Mouse (Mus musculus): ENCODE measurements around the gene Gm11077. TPM values are rescaled to one million over a fixed set of nuclear protein-coding genes. Genes with fewer than 3 reads are reported as not detected.

Gene Gm11077
- polyA plus RNA-seq, 1 experiment from 2014 or later = not detected

GRCm38 (mm10) chr6:140747591-140747990 lies 18.5 kb downstream of the Gm11077 start:
- Histone ChIP-seq H3K4me2 (no peak overlapping the region), H3K4me1 (replicated peaks) (no peaks in the 10 kb centered on the region), H3K9me3 (replicated peaks) (peaks cover 8% of the 10 kb centered on the region; the same call in 1 of the 2 replicates), H3K36me3 (no peaks in the 10 kb centered on the region), H3K27ac (no peak overlapping the region), H3K4me3 (no peak overlapping the region), H3K9ac (no peak overlapping the region), H3K27me3 (no peaks in the 10 kb centered on the region)
- no peak for ATAC-seq (replicated peaks; ENCODE audit: insufficient number of reproducible peaks, insufficient read depth, low FRiP score, low read depth)
- WGBS = 80% methylated on average over 2 of the region's 2 CpGs

DNA sequence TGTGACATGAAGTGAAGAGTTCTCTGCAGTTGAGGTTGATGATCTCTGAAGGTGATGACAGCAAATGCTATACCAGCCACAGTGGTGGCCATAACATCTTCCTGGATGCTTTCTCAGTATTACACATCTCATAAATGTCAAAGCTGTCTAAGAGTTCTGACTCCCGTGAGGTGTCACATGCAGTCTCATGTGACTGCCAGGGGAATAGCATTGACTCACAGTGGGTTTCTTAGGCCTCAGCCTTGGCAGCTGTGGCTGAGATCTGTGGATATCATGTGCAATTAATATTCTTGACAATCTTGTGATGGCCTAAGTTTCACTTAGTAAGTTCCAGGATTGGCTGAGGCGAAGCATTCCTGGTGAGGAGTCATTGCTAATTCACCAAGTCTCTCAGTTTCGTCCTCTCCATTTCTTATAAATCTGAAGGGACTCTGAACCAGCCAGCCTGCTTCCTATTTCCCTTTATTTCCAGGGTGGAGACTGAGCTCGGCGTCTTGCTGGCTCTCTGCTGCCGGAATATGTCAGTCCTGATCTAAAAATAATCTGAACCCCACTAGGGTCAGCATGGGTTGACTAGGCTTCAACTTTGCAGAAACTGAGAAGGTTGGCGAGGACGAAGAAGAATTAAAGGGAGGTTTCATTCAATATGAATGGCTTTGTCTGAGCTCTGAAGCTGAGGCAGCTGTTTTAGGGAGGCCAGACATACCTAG lies 21.4 kb downstream of the Gm11077 start:
- Histone ChIP-seq H3K27me3 (no peaks in the 10 kb centered on the region), H3K4me2 (no peak overlapping the region), H3K9ac (no peak overlapping the region), H3K36me3 (no peaks in the 10 kb centered on the region), H3K9me3 (replicated peaks) (peaks cover 8% of the 10 kb centered on the region; the same call in 1 of the 2 replicates), H3K4me1 (replicated peaks) (no peaks in the 10 kb centered on the region), H3K4me3 (no peak overlapping the region), H3K27ac (no peak overlapping the region)
- ATAC-seq (replicated peaks; ENCODE audit: insufficient number of reproducible peaks, insufficient read depth, low FRiP score, low read depth) = no peak
- WGBS = 49% methylated on average over 8 of the region's 8 CpGs

DNA sequence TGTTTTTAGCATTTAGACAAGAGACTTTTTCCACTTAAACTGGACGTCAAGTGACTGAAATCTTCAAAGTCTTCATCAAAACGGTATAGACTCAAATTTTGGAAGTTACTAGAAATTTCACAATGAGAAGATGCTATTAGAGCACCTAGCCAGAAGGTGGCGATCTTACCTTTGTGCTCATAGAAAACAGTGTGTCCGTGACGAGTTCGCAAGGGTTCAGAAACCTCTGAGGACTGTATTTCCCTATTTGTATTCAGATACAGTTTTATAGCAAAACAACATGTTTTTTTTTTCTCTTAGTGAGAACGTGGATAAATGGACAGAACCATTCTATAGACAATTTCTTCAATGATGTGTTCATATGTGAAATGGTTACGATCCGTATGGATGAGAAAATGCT lies 37.3 kb downstream of the Gm11077 start:
- H3K27ac ChIP-seq = no peak overlapping the region
- no peaks in the 10 kb centered on the region for H3K36me3 ChIP-seq
- H3K4me3 ChIP-seq = no peak overlapping the region
- no peak for ATAC-seq (replicated peaks; ENCODE audit: insufficient number of reproducible peaks, insufficient read depth, low FRiP score, low read depth)
- no peaks in the 10 kb centered on the region for H3K9me3 ChIP-seq (replicated peaks)
- no peak overlapping the region for H3K9ac ChIP-seq
- 0 out of 2 replicates have a peak overlapping the region, but pooled peaks have one; percentile 18 for H3K4me2 ChIP-seq
- WGBS = 31% methylated on average over 9 of the region's 9 CpGs
- H3K27me3 ChIP-seq = no peaks in the 10 kb centered on the region
- 0 out of 2 replicates have a peak, but pooled peaks cover 2% of the 10 kb centered on the region for H3K4me1 ChIP-seq (replicated peaks)

- ATAC-seq (replicated peaks; ENCODE audit: insufficient number of reproducible peaks, insufficient read depth, low FRiP score, low read depth) = no peak
- H3K4me3 ChIP-seq = no peak overlapping the region
- H3K27ac ChIP-seq = peak overlapping the region; percentile 16; the same call in 1 of the 2 replicates
- WGBS = 65% methylated on average over 6 of the region's 6 CpGs
- H3K36me3 ChIP-seq = no peaks in the 10 kb centered on the region
- 0 out of 2 replicates have a peak, but pooled peaks cover 2% of the 10 kb centered on the region for H3K4me1 ChIP-seq (replicated peaks)
- H3K27me3 ChIP-seq = no peaks in the 10 kb centered on the region
- H3K9me3 ChIP-seq (replicated peaks) = no peaks in the 10 kb centered on the region
- H3K9ac ChIP-seq = no peak overlapping the region
- no peak overlapping the region for H3K4me2 ChIP-seq
Observed at GRCm38 (mm10) chr6:140767237-140767636, 38.2 kb downstream of the Gm11077 start.

DNA sequence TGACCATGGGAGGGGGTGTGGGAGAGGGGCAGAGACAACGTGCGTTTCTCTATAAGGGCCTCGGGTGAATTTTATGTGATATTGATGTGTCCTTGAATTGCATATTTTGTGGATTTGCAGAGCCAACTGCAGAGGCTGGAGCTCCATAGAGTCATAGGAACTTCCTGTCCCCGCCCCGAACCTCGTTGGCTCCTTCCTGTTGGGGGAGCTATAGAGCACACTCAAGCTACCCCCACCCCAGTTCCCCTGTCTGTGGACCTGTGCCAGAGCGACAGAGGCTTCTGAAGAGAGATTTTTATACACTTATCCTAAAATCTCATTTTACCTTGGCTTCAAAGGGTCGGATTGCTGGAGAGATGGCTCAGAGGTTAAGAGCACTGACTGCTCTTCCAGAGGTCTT lies 39.1 kb downstream of the Gm11077 start:
- Histone ChIP-seq H3K27ac (no peak overlapping the region), H3K9ac (no peak overlapping the region), H3K4me3 (no peak overlapping the region), H3K4me1 (replicated peaks) (0 out of 2 replicates have a peak, but pooled peaks cover 2% of the 10 kb centered on the region), H3K4me2 (no peak overlapping the region), H3K27me3 (no peaks in the 10 kb centered on the region), H3K36me3 (no peaks in the 10 kb centered on the region), H3K9me3 (replicated peaks) (no peaks in the 10 kb centered on the region)
- WGBS = 76% methylated on average over 8 of the region's 8 CpGs
- no peak for ATAC-seq (replicated peaks; ENCODE audit: insufficient number of reproducible peaks, insufficient read depth, low FRiP score, low read depth)

DNA sequence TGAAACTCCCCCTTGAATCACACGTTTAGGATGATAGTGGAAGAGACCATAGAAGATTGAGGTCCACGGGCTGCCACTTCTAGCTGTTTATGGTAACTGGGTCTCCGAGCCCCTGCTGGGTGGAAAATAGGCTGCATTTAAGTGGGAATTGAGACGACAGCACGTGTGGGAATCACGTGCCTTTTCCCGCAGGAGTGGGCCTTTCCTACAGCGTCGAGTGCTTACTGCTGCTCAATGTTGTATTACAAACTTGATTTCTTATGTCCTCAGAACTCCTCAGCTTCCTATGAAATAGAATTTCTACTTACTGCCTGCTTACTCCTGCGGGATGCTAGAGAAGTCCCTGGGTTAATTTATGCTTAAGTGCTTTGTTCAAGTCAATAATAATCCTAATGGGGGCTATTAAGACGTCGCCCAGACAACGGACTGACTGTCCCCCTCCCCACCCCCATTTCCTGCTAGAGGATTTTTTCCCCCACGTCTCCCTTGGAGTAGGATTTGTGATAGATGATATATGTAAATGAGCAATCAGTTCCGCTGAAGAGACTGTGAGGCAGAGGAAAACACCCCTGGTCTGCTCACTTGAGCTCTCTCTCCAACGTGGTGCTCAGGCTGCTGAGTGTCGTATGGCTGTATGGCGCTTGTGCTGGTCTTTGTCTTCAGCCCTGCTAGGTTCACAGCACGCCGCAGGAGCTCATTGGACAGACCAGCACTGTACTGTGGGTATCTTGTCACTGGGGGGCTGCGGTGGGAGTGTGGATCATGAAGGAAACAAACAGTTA lies 40.0 kb downstream of the Gm11077 start:
- no peak overlapping the region for H3K9ac ChIP-seq
- H3K4me1 ChIP-seq (replicated peaks) = 0 out of 2 replicates have a peak, but pooled peaks cover 2% of the 10 kb centered on the region
- ATAC-seq (replicated peaks; ENCODE audit: insufficient number of reproducible peaks, insufficient read depth, low FRiP score, low read depth) = no peak
- 72% methylated on average over 21 of the region's 21 CpGs for WGBS
- no peak overlapping the region for H3K4me2 ChIP-seq
- H3K36me3 ChIP-seq = no peaks in the 10 kb centered on the region
- H3K27ac ChIP-seq = no peak overlapping the region
- H3K4me3 ChIP-seq = no peak overlapping the region
- no peaks in the 10 kb centered on the region for H3K9me3 ChIP-seq (replicated peaks)
- no peaks in the 10 kb centered on the region for H3K27me3 ChIP-seq

- Histone ChIP-seq H3K36me3 (no peaks in the 10 kb centered on the region), H3K27me3 (no peaks in the 10 kb centered on the region), H3K4me1 (replicated peaks) (no peaks in the 10 kb centered on the region), H3K27ac (no peak overlapping the region), H3K4me2 (no peak overlapping the region), H3K4me3 (no peak overlapping the region), H3K9me3 (replicated peaks) (no peaks in the 10 kb centered on the region), H3K9ac (no peak overlapping the region)
- no peak for ATAC-seq (replicated peaks; ENCODE audit: insufficient number of reproducible peaks, insufficient read depth, low FRiP score, low read depth)
- WGBS = 83% methylated on average over 8 of the region's 8 CpGs
Observed at GRCm38 (mm10) chr6:140776274-140776673, 47.2 kb downstream of the Gm11077 start.

GRCm38 (mm10) chr6:140782524-140782923 lies 53.4 kb downstream of the Gm11077 start:
- no peak overlapping the region for H3K9ac ChIP-seq
- no peak overlapping the region for H3K27ac ChIP-seq
- H3K9me3 ChIP-seq (replicated peaks) = no peaks in the 10 kb centered on the region
- no peak for ATAC-seq (replicated peaks; ENCODE audit: insufficient number of reproducible peaks, insufficient read depth, low FRiP score, low read depth)
- 91% methylated on average over 6 of the region's 6 CpGs for WGBS
- no peaks in the 10 kb centered on the region for H3K4me1 ChIP-seq (replicated peaks)
- H3K4me2 ChIP-seq = no peak overlapping the region
- no peaks in the 10 kb centered on the region for H3K27me3 ChIP-seq
- no peaks in the 10 kb centered on the region for H3K36me3 ChIP-seq
- no peak overlapping the region for H3K4me3 ChIP-seq

DNA sequence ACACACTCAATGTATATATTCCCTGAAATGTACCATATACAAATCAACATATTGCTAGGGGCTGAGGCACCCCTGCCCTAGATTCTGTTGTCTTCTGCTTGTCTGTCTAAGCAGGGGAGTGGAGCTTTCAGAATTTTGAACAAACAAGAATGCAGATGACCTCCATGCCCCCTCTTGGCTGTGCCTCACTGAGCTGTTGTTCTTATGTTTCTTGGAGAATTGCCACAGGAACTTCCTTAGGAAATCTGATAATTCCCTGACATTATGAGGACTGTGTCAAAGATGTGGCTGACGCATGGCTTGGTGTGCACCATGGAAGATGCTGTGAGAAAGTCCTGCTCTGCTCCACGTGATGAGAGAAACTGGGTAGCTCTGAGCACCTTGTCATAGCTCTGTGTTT lies 57.0 kb downstream of the Gm11077 start:
- H3K9ac ChIP-seq = no peak overlapping the region
- no peaks in the 10 kb centered on the region for H3K4me1 ChIP-seq (replicated peaks)
- H3K4me3 ChIP-seq = no peak overlapping the region
- WGBS = 50% methylated on average over 2 of the region's 2 CpGs
- no peak overlapping the region for H3K4me2 ChIP-seq
- no peaks in the 10 kb centered on the region for H3K9me3 ChIP-seq (replicated peaks)
- peak; percentile 76; the same call in 1 of the 2 replicates for ATAC-seq (replicated peaks; ENCODE audit: insufficient number of reproducible peaks, insufficient read depth, low FRiP score, low read depth)
- H3K27me3 ChIP-seq = no peaks in the 10 kb centered on the region
- H3K27ac ChIP-seq = no peak overlapping the region
- no peaks in the 10 kb centered on the region for H3K36me3 ChIP-seq

DNA sequence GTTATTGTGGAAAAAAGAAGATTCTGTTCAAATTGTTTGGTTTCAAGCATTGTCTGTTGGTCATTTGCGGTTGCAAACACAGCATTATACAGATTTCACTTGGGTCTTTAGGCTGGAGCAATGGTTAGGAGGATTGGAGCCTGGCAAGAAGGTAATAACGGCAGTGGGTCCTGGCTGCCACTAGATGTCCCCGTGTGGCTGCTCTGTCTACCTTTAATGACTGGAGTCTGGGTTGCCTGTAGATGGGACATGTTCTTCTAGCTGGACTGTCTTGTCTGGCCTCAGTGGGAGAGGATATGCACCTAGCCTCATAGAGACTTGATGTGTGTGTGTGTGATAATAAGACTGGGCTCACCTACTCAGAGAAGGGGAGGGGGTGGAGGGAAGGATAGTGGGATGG lies 60.8 kb downstream of the Gm11077 start:
- WGBS = 36% methylated on average over 3 of the region's 3 CpGs
- ATAC-seq (replicated peaks; ENCODE audit: insufficient number of reproducible peaks, insufficient read depth, low FRiP score, low read depth) = no peak

GRCm38 (mm10) chr6:140793676-140794262 lies 64.7 kb downstream of the Gm11077 start:
- no peak for ATAC-seq (replicated peaks; ENCODE audit: insufficient number of reproducible peaks, insufficient read depth, low FRiP score, low read depth)
- no peak overlapping the region for H3K9ac ChIP-seq
- H3K4me2 ChIP-seq = no peak overlapping the region
- H3K4me3 ChIP-seq = no peak overlapping the region
- no peak overlapping the region for H3K27ac ChIP-seq
- H3K9me3 ChIP-seq (replicated peaks) = no peaks in the 10 kb centered on the region
- H3K27me3 ChIP-seq = no peaks in the 10 kb centered on the region
- H3K36me3 ChIP-seq = no peaks in the 10 kb centered on the region
- 86% methylated on average over 6 of the region's 6 CpGs for WGBS
- H3K4me1 ChIP-seq (replicated peaks) = no peaks in the 10 kb centered on the region

More for the DNA sequence above, 60.8 kb downstream of the Gm11077 start:
- no peak overlapping the region for H3K4me2 ChIP-seq
- H3K4me1 ChIP-seq (replicated peaks) = no peaks in the 10 kb centered on the region
- no peaks in the 10 kb centered on the region for H3K9me3 ChIP-seq (replicated peaks)
- H3K27ac ChIP-seq = no peak overlapping the region
- H3K9ac ChIP-seq = no peak overlapping the region
- H3K27me3 ChIP-seq = no peaks in the 10 kb centered on the region
- H3K36me3 ChIP-seq = no peaks in the 10 kb centered on the region
- no peak overlapping the region for H3K4me3 ChIP-seq
